Mouse (Mus musculus): ENCODE measurements around the gene Gbp2b. TPM values are rescaled to one million over a fixed set of nuclear protein-coding genes. Genes with fewer than 3 reads are reported as not detected.
"Not testable (repeated sequence)": the region's sequence is repeated elsewhere in the genome, so short reads cannot be mapped to it uniquely, and the experiment has no call there.

Gene Gbp2b
- polyA plus RNA-seq, 2 experiments from 2014 or later: 18.4 to 57.3 TPM

DNA sequence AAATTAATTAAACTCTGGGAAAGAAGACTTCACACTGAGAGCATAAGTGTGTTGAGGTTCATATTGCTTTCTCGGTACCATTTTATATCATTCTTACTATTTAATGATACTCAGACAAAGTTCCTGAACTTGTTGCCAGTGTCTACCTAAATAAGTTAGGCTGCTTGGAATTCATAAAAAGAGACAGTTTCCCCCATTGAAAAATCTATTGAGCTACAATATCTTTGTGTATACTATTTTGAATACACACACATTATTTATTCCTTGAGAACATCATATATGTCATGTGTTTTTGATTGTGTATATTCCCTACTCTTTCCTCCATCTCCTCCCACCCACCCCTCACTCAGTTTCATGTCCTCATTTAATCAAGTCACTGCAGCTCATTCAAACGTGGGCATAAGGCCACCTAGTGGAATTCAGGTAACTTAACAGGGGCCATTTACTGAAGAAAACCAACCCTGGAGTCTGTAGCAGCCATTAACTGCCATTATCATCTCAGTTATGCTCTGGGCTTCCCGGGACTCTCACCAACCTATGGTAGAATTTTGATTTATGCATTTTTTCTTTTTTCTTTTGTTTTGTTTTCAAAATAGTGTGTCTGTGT is 26.4 kb downstream of the Gbp2b start:
- ATAC-seq: peak; percentile 67

- ATAC-seq: no peak
Measured at GRCm38 (mm10) chr3:142630385-142630784, 35.7 kb downstream of the Gbp2b start.

DNA sequence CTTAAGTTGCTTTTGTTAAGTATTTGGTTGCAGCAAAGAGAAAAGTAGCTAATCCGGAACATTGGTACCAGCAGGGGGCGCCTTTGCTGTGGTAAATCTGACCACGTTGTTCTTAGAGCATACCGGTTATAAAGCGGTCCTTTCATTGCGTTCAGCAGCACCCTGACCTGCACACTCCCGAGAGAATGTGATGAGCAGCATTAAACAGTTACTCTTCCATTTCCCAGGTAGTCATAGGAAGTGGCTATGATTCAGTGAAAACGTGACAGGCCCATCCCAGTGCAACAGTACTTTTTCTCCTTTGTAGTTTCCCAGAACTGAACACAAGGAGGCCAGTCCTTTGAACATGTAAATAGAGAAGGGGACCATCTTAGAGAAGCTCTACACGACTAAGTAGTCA is 45.6 kb downstream of the Gbp2b start:
- ATAC-seq: no peak

DNA sequence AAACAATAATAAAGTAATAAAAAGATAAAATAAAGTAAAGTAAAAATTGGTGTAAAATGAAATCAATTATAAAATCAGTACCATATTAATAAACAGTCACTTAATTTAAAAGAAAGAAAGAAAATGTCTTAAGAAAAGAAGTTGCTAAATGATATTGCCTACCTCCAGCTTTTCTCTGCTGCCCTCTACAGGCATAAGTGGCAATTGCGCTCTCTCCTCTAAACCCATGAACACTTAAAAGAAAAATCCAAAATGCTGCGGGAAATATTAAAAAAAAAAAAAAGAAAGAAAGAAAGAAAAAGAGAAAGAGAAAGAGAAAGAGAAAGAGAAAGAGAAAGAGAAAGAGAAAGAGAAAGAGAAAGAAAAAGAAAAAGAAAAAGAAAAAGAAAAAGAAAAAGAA is 51.3 kb downstream of the Gbp2b start:
- peak; percentile 63 for ATAC-seq

GRCm38 (mm10) chr3:142647836-142648235 is 53.2 kb downstream of the Gbp2b start:
- ATAC-seq: not testable (repeated sequence)

GRCm38 (mm10) chr3:142650205-142650604 is 55.6 kb downstream of the Gbp2b start:
- no peak for ATAC-seq

DNA sequence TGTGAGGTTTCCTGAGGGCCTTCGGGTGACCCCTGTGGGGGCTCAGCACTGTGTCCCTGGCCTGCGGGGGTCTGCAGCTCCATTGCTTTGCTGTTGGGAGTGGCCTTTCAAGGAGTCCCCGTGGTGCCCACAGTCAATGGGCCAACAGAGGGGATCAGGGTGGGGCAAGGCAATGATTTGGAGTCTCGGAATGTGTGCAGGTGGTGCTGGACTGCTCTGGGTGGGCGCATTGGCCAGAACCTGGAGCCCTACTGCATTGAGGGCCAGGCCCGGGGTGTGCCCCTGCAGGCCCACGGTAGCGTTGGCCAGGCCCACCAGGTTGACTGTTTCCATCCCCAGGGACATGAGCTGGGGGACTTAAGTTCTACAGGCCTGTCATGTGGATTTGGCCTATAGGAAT is 70.1 kb downstream of the Gbp2b start:
- ATAC-seq: no peak

Other genes with a start within 250 kb of the Gbp2b start
- gene Pdlim5, start 199.2 kb upstream of the Gbp2b start, polyA plus RNA-seq (2017; shearing (Covaris generic)): 10 to 100 TPM; 21.1 to 26.6 TPM
- gene Gbp5, start 100.9 kb upstream of the Gbp2b start, polyA plus RNA-seq (2017; shearing (Covaris generic)): 10 to 100 TPM; 10.1 to 14.4 TPM
- gene Gbp7, start 64.5 kb upstream of the Gbp2b start, polyA plus RNA-seq (2017; shearing (Covaris generic)): 100 to 1,000 TPM; 226 to 256 TPM
- gene Gbp3, start 34.8 kb upstream of the Gbp2b start, polyA plus RNA-seq (2017; shearing (Covaris generic)): 100 to 1,000 TPM in 1 of 2 experiments, 10 to 100 TPM in 1; 91.5 to 108 TPM
- 100 to 1,000 TPM; 109 to 135 TPM for gene Gbp2, start 25.8 kb downstream of the Gbp2b start, polyA plus RNA-seq (2017; shearing (Covaris generic))
- 1 to 10 TPM; 5.2 TPM for gene Kyat3, start 106.2 kb downstream of the Gbp2b start, polyA plus RNA-seq (2017; shearing (Covaris generic))
- 10 to 100 TPM; 58.6 to 67.4 TPM for gene Gtf2b, start 170.2 kb downstream of the Gbp2b start, polyA plus RNA-seq (2017; shearing (Covaris generic))